Mouse (Mus musculus): Measurements from ENCODE around the gene Eprs.

- TF ChIP-seq CTCF (IDR thresholded peaks at IDR 0.05; ENCODE audit: low read depth) (no peak), EP300 (IDR thresholded peaks at IDR 0.05; ENCODE audit: low read depth) (no peak)
Observed at GRCm38 (mm10) chr1:185354731-185355130, 8.1 kb upstream of the Eprs start.
